Mouse (Mus musculus) heart, postnatal 0 days (tissue): ENCODE measurements around the gene Kndc1. TPM values are rescaled to one million over a fixed set of nuclear protein-coding genes. Genes with fewer than 3 reads are reported as not detected.
A peak's percentile ranks its signal among the peaks of the same experiment; 100 is the strongest.

ENCODE experiments used
- ATAC-seq: fragments of 200-750 bp; cut with Nextera tagmentation; 2 replicates; pipeline ENCODE4 v1.8.0; 2017; ENCODE audit warnings: low read depth, moderate number of reproducible peaks, moderate library complexity; ENCODE audit not compliant: insufficient read depth
- DNase-seq: peaks from one replicate; pipeline ENCODE4 v3.0.0-alpha.2; 2016; ENCODE audit warnings: low spot score
- H3K27ac ChIP-seq: fragments of 300-500 bp; sonication (generic); 2 replicates; pipeline ENCODE4 v1.5.1; 2014; ENCODE audit warnings: low read depth, mild to moderate bottlenecking
- H3K27me3 ChIP-seq: fragments of 300-500 bp; sonication (generic); 2 replicates; pipeline ENCODE4 v1.6.1; 2014; ENCODE audit warnings: low read length, mixed read lengths; ENCODE audit not compliant: control insufficient read depth, insufficient read depth
- H3K36me3 ChIP-seq: fragments of 300-500 bp; sonication (generic); replicated peaks from 2 replicates; pipeline ENCODE4 v1.6.1; 2014; ENCODE audit warnings: low read length, mixed read lengths; ENCODE audit not compliant: control insufficient read depth, insufficient read depth
- H3K4me1 ChIP-seq: fragments of 300-500 bp; sonication (generic); 2 replicates; pipeline ENCODE4 v1.6.1; 2014; ENCODE audit warnings: antibody characterized with exemption; ENCODE audit not compliant: control insufficient read depth, insufficient read depth
- H3K4me2 ChIP-seq: fragments of 300-500 bp; sonication (generic); 2 replicates; pipeline ENCODE4 v1.6.1; 2014; ENCODE audit warnings: low read depth, mild to moderate bottlenecking, low read length, moderate library complexity
- H3K4me3 ChIP-seq: fragments of 300-500 bp; sonication (generic); 2 replicates; pipeline ENCODE4 v1.5.1; 2014; ENCODE audit warnings: low read depth, low read length
- H3K9ac ChIP-seq: fragments of 300-500 bp; sonication (generic); replicated peaks from 2 replicates; pipeline ENCODE4 v1.6.1; 2014; ENCODE audit warnings: low read depth, low read length, mixed read lengths
- H3K9me3 ChIP-seq: fragments of 300-500 bp; sonication (generic); replicated peaks from 2 replicates; pipeline ENCODE4 v1.6.1; 2016; ENCODE audit warnings: low read length; ENCODE audit not compliant: control insufficient read depth
- CTCF ChIP-seq: IDR thresholded peaks from 2 replicates; pipeline ENCODE4 v1.5.1; 2016; ENCODE audit warnings: antibody characterized with exemption, control low read depth, low read depth
- EP300 ChIP-seq: IDR thresholded peaks from 2 replicates; pipeline ENCODE4 v1.6.1; 2016; ENCODE audit warnings: antibody characterized with exemption, low read depth
- WGBS: fragments of 180-500 bp; shearing (Covaris S2); extraction: QIAGEN DNeasy Blood & Tissue Kit; methylation state at CpG from one replicate; pipeline ENCODE4 v1.1.7; 2014; 5-methylcytosine and 5-hydroxymethylcytosine counted together
- polyA plus RNA-seq: library from polyadenylated mRNA; unstranded; fragments of >200 nt; fragmentation: Nextera tagmentation; extraction: Ambion mirVana; gene quantifications from 2 replicates; pipeline ENCODE4 v1.2.1, GENCODE M21; 2015
- total RNA-seq: library from RNA; depleted of rRNA; stranded (reverse); fragments of >200 nt; gene quantifications from 2 replicates; pipeline ENCODE4 v1.2.3, GENCODE M21; 2014; ENCODE audit warnings: low replicate concordance

The Kndc1 gene
- total and polyA plus RNA-seq, 2 experiments from 2014 or later = not detected

DNA sequence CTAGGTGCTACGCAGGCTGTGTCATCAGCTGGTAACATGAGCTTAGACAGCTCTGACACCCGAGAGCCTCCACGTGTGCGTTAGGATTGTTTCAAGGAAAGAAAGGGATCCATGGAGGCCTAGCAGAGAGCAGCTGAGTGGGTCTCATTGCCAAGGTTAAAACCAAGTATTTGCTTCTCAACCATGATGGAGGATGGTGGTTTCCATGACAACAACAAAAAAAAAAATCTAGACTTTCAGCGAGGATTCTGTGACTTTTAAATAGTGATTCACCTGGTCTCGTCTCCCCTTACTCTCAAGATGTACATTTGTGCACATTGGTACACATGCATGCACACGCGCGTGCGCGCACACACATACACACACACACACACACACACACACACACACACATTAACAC lies 39.2 kb upstream of the Kndc1 start:
- no peaks in the 10 kb centered on the region for H3K4me1 ChIP-seq
- WGBS = 80% methylated on average over 11 of the region's 11 CpGs
- no peak overlapping the region for H3K27ac ChIP-seq
- TF ChIP-seq EP300 = no peak
- TF ChIP-seq CTCF = no peak
- ATAC-seq (no peak), DNase-seq (no peak)
- no peaks in the 10 kb centered on the region for H3K36me3 ChIP-seq
- no peak overlapping the region for H3K4me2 ChIP-seq
- H3K9me3 ChIP-seq = no peaks in the 10 kb centered on the region
- H3K9ac ChIP-seq = no peak overlapping the region
- H3K4me3 ChIP-seq = no peak overlapping the region
- H3K27me3 ChIP-seq = no peaks in the 10 kb centered on the region

DNA sequence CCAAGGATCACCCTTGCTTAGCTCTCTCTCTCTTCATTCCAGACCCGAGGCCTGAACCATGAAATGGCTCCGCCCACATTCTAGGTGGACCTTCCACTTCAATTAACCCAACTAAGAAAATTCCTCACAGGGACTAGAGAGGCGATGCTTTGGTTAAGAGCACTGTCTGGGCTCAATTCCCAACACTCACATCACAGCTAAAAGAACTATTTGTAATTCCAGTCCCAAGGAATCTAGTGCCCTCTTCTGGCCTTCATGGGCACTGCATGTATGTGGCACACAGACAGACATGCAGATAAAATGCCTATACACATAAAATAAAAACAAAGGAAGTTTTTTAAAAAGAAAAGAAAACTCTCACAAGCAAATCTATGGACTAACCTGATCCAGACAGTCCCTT lies 33.1 kb upstream of the Kndc1 start:
- H3K36me3 ChIP-seq = no peaks in the 10 kb centered on the region
- no peaks in the 10 kb centered on the region for H3K27me3 ChIP-seq
- 17% methylated on average over 3 of the region's 3 CpGs for WGBS
- no peak overlapping the region for H3K9ac ChIP-seq
- no peak overlapping the region for H3K4me2 ChIP-seq
- ATAC-seq = 0 out of 2 replicates have a peak, but pooled peaks have one; percentile 24
- no peaks in the 10 kb centered on the region for H3K4me1 ChIP-seq
- peak; percentile 24 for DNase-seq
- no peak for TF ChIP-seq EP300
- peak; percentile 88 for TF ChIP-seq CTCF
- H3K27ac ChIP-seq = no peak overlapping the region
- no peak overlapping the region for H3K4me3 ChIP-seq
- no peaks in the 10 kb centered on the region for H3K9me3 ChIP-seq

GRCm38 (mm10) chr7:139863076-139863475 lies 31.4 kb upstream of the Kndc1 start:
- no peak for TF ChIP-seq EP300
- TF ChIP-seq CTCF = no peak

GRCm38 (mm10) chr7:139864253-139864652 lies 30.2 kb upstream of the Kndc1 start:
- H3K9me3 ChIP-seq = no peaks in the 10 kb centered on the region
- H3K36me3 ChIP-seq = no peaks in the 10 kb centered on the region
- DNase-seq (no peak), ATAC-seq (no peak)
- no peak overlapping the region for H3K4me2 ChIP-seq
- H3K9ac ChIP-seq = no peak overlapping the region
- no peaks in the 10 kb centered on the region for H3K27me3 ChIP-seq
- no peaks in the 10 kb centered on the region for H3K4me1 ChIP-seq
- no peak overlapping the region for H3K4me3 ChIP-seq
- 30% methylated on average over 2 of the region's 2 CpGs for WGBS
- H3K27ac ChIP-seq = no peak overlapping the region
- TF ChIP-seq EP300 (no peak), CTCF (peak; percentile 44)

More at GRCm38 (mm10) chr7:139863076-139863475, 31.4 kb upstream of the Kndc1 start:
- DNase-seq = no peak
- no peaks in the 10 kb centered on the region for H3K9me3 ChIP-seq
- H3K4me3 ChIP-seq = no peak overlapping the region
- no peak overlapping the region for H3K4me2 ChIP-seq
- no peaks in the 10 kb centered on the region for H3K4me1 ChIP-seq
- WGBS = 71% methylated on average over 2 of the region's 2 CpGs
- H3K9ac ChIP-seq = no peak overlapping the region
- no peaks in the 10 kb centered on the region for H3K27me3 ChIP-seq
- no peak overlapping the region for H3K27ac ChIP-seq
- H3K36me3 ChIP-seq = no peaks in the 10 kb centered on the region
- ATAC-seq = no peak

DNA sequence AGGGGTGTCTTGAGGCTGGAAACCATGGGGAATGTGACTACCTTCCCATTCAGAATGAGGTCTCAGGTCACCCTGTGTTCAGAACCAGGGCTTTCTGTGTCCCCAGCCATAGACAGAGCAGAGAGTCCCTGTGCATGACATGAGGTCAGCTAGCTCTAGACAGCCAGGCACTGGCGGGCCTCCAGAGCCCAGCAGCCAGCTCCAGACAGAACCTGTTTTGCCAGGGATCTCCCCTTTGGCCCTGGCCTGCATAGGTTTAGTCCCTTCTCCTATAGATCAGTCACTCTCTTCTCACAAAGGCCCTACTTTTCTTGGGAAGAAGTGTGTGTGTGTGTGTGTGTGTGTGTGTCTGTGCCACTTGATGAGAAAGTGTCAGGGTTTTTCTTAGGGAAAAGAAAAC lies 29.6 kb upstream of the Kndc1 start:
- Histone ChIP-seq H3K27ac (no peak overlapping the region), H3K27me3 (no peaks in the 10 kb centered on the region), H3K4me3 (no peak overlapping the region), H3K9me3 (no peaks in the 10 kb centered on the region), H3K36me3 (no peaks in the 10 kb centered on the region), H3K9ac (no peak overlapping the region), H3K4me2 (no peak overlapping the region), H3K4me1 (no peaks in the 10 kb centered on the region)
- ATAC-seq (no peak), DNase-seq (no peak)
- 67% methylated on average over 1 of the region's 1 CpGs for WGBS
- no peak for TF ChIP-seq CTCF
- no peak for TF ChIP-seq EP300

GRCm38 (mm10) chr7:139871014-139871413 lies 23.5 kb upstream of the Kndc1 start:
- no peaks in the 10 kb centered on the region for H3K36me3 ChIP-seq
- H3K9ac ChIP-seq = no peak overlapping the region
- TF ChIP-seq EP300 = no peak
- TF ChIP-seq CTCF = no peak
- ATAC-seq (no peak), DNase-seq (no peak)
- H3K27me3 ChIP-seq = no peaks in the 10 kb centered on the region
- H3K4me1 ChIP-seq = no peaks in the 10 kb centered on the region
- 85% methylated on average over 5 of the region's 5 CpGs for WGBS
- no peak overlapping the region for H3K27ac ChIP-seq
- H3K4me2 ChIP-seq = no peak overlapping the region
- H3K9me3 ChIP-seq = no peaks in the 10 kb centered on the region
- no peak overlapping the region for H3K4me3 ChIP-seq
